Mouse (Mus musculus) spleen, adult 18-20 months (tissue): ENCODE measurements around the gene Osbpl9.

Experiments used
- DNase-seq, 2 experiments: peaks; one replicate each; pipeline ENCODE4 v3.0.0; 2022; ENCODE audit warnings: mixed read lengths in 2 of 2

Gene Osbpl9

GRCm38 (mm10) chr4:109029857-109030256, 172.2 kb downstream of the Osbpl9 start:
- no peak for DNase-seq

- no peak for DNase-seq
Measured at GRCm38 (mm10) chr4:109026543-109026942, 175.5 kb downstream of the Osbpl9 start.

- no peak for DNase-seq
Measured at GRCm38 (mm10) chr4:109025061-109025460, 177.0 kb downstream of the Osbpl9 start.

GRCm38 (mm10) chr4:109021976-109022375, 180.1 kb downstream of the Osbpl9 start:
- DNase-seq = no peak

GRCm38 (mm10) chr4:109019301-109019700, 182.8 kb downstream of the Osbpl9 start:
- DNase-seq = no peak

- DNase-seq = no peak
Measured at GRCm38 (mm10) chr4:109017441-109017840, 184.6 kb downstream of the Osbpl9 start.

- no peak for DNase-seq
Measured at GRCm38 (mm10) chr4:109014091-109014490, 188.0 kb downstream of the Osbpl9 start.
